Mouse (Mus musculus) G1E (cell line): Measurements from ENCODE around the gene 4931422A03Rik.

Source experiments
- CTCF ChIP-seq: IDR thresholded peaks from 2 replicates; pipeline ENCODE4 v1.5.1; 2012; ENCODE audit warnings: low read depth, low read length, inconsistent platforms, mixed read lengths
- GATA1 ChIP-seq: IDR thresholded peaks from 2 replicates; pipeline ENCODE4 v1.6.1; 2012; ENCODE audit warnings: borderline replicate concordance, low read length, inconsistent platforms, mixed read lengths
- TAL1 ChIP-seq: conservative IDR thresholded peaks from 2 replicates; pipeline ENCODE4 v1.6.1; 2012; ENCODE audit warnings: low read depth, low read length, inconsistent platforms, mixed read lengths

GRCm38 (mm10) chr2:103968186-103968585 is 60.0 kb downstream of the 4931422A03Rik start:
- no peak for TF ChIP-seq GATA1
- TF ChIP-seq CTCF: no peak
- no peak for TF ChIP-seq TAL1
